Mouse (Mus musculus) cerebellum, adult 18-20 months (tissue): ENCODE measurements around the gene Vmn2r72.

Experiments
- DNase-seq, 2 experiments: peaks; one replicate each; pipeline ENCODE4 v3.0.0; 2021

The Vmn2r72 gene

DNA sequence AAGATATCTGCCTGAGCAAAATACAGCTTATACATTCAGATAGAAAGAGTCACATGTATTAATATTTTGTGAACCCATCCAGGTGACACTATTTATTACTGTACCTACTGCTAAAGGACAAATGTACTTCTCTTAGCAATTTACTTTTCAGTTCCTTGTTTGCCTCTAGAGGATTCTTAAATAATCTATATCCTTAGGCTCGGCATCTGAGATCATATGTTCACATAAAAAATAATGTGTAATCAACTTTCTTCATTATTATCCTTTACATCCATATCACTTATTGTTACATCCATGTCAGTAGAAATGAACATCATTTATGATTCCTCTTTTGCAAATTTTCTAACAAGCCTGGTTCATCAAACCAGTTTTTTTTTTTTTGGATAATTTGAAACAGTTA is at the start of gene Vmn2r72:
Gene Vmn2r72 (minus strand): TSS at position 101 of the 400 bp plus-strand sequence.
- DNase-seq: no peak
